Mouse (Mus musculus): ENCODE results near the gene Gm853. TPM values are rescaled to one million over a fixed set of nuclear protein-coding genes. Genes with fewer than 3 reads are reported as not detected.

Gene Gm853
- polyA plus RNA-seq, 2 experiments: not detected

GRCm38 (mm10) chr4:130173911-130174311 lies 48.3 kb downstream of the Gm853 start:
- peaks cover 10% of the 10 kb centered on the region for H3K27me3 ChIP-seq (ENCODE audit: control insufficient read depth, insufficient read depth, low read length)
- peak overlapping the region; percentile 72 for H3K9ac ChIP-seq (replicated peaks)
- TF ChIP-seq CTCF (IDR thresholded peaks at IDR 0.05; ENCODE audit: low read depth): no peak
- peak overlapping the region; percentile 60 to 66 for H3K4me3 ChIP-seq (ENCODE audit: insufficient read depth in 1 of 2, low read depth in 2 of 2, low read length in 2 of 2)
- peak overlapping the region; percentile 58 for H3K27ac ChIP-seq
- DNase-seq (ENCODE audit: low read depth in 3 of 3, low spot score in 3 of 3) (no peak), ATAC-seq (ENCODE audit: insufficient read depth) (peak; percentile 50)
- H3K9me3 ChIP-seq (ENCODE audit: control insufficient read depth, low read length): no peaks in the 10 kb centered on the region
- peak overlapping the region; percentile 63 for H3K4me2 ChIP-seq (ENCODE audit: low read depth)
- no peaks in the 10 kb centered on the region for H3K36me3 ChIP-seq (replicated peaks; ENCODE audit: control insufficient read depth, insufficient read depth, low read depth)
- H3K4me1 ChIP-seq (replicated peaks; ENCODE audit: control insufficient read depth in 2 of 2, insufficient read depth in 2 of 2, low read length in 1 of 2): peaks cover 10 to 24% of the 10 kb centered on the region in 2 experiments
- WGBS (ENCODE audit: insufficient replicate concordance): 50% methylated on average over 19 of the region's 19 CpGs

DNA sequence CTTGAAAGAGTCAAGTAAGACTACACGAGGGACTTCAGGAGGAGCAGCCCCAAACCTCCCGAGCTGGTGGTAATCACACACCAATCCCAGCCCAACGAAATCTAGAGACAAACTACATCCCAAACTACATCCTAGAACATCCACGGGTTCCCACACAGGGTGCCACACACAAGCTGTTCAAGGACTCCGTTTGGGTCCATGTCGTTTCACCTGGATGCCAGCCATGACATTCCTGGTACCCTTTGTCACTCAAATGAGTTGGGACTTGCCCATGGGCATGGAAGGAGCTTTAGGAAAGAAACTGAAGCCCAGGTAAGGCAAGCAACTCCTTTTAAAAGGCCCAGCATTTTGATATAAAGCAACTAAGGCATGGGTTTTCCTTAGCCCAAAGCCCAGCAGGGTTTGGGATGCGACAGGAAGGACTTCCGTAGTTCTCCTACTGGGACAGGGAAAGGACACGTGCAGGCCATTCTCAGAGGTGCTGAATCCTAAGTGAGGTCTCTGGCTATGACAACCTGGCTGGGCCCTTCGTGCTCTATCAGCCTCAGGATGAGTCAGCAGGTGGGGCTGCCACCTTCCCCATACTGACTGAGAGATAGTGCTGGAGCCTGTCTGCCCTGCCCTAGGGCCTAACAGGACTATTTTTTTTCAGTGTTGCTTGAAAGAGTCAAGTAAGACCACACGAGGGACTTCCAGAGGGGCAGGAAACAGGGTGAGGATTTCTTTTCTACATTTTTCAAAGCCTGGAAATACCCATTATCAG lies 49.0 kb downstream of the Gm853 start:
- peak; percentile 83 for ATAC-seq (ENCODE audit: insufficient read depth)
- H3K4me1 ChIP-seq (replicated peaks; ENCODE audit: control insufficient read depth in 2 of 2, insufficient read depth in 2 of 2, low read length in 1 of 2): peaks cover 10 to 24% of the 10 kb centered on the region in 2 experiments

DNA sequence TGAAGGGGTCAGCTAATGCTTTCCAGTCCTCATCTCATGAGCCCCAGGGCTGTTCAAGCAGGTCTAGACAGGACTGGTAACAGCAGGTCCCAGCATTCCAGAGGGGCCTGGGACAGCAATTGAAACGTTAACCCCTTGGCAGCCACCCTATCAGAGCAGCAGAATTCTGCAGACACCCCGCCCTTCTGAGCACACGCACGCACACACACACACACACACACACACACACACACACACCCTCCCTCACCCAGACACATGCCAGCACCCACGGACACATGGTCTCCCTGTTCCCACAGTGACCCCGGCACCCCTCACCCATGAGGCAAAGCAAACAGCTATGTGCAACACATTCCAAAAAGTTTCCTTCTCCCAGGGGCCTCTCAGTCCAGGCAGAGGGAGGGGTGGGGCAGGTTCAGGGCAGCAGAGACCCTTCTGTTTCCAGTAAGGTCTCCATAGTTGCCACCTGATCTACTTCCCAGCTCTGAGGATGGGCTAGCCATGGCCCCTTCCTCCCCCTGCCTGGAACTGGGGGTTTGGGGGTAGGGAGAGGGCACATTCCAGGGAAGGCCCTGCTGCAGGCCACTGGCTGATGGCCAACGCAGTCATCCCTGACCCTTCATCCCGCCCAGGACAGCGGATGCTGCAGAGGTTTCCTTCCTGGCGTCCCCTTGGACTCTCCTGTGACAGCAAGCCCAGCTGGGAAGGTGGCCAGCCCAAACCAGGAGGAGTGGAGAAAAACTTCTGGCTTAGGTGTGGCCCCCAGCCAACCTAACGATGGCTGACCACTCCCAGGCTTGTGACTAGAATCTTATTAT lies 50.0 kb downstream of the Gm853 start:
- Histone ChIP-seq H3K4me2 (ENCODE audit: low read depth) (peak overlapping the region; percentile 63), H3K9ac (replicated peaks) (peak overlapping the region; percentile 14; the same call in 1 of the 2 replicates), H3K27me3 (ENCODE audit: control insufficient read depth, insufficient read depth, low read length) (peaks cover 10% of the 10 kb centered on the region), H3K4me1 (replicated peaks; ENCODE audit: control insufficient read depth in 2 of 2, insufficient read depth in 2 of 2, low read length in 1 of 2) (peaks cover 10 to 24% of the 10 kb centered on the region in 2 experiments), H3K9me3 (ENCODE audit: control insufficient read depth, low read length) (no peaks in the 10 kb centered on the region), H3K27ac (no peak overlapping the region), H3K36me3 (replicated peaks; ENCODE audit: control insufficient read depth, insufficient read depth, low read depth) (no peaks in the 10 kb centered on the region), H3K4me3 (ENCODE audit: insufficient read depth in 1 of 2, low read depth in 2 of 2, low read length in 2 of 2) (peak overlapping the region in 1 of 2 experiments; percentile 60; a peak in 2 of 4 replicates)
- DNase-seq (ENCODE audit: low read depth in 3 of 3, low spot score in 3 of 3) (no peak), ATAC-seq (ENCODE audit: insufficient read depth) (no peak)
- 61% methylated on average over 11 of the region's 11 CpGs for WGBS (ENCODE audit: insufficient replicate concordance)
- no peak for TF ChIP-seq EP300 (IDR thresholded peaks at IDR 0.05; ENCODE audit: low read depth)

More for the DNA sequence above, 49.0 kb downstream of the Gm853 start:
- peak overlapping the region; percentile 58 for H3K27ac ChIP-seq
- TF ChIP-seq EP300 (IDR thresholded peaks at IDR 0.05; ENCODE audit: low read depth) (no peak), CTCF (IDR thresholded peaks at IDR 0.05; ENCODE audit: low read depth) (no peak)
- peak; percentile 57 to 63 (median 60) for DNase-seq (ENCODE audit: low read depth in 3 of 3, low spot score in 3 of 3)
- H3K9me3 ChIP-seq (ENCODE audit: control insufficient read depth, low read length): no peaks in the 10 kb centered on the region
- peak overlapping the region; percentile 72 for H3K9ac ChIP-seq (replicated peaks)
- H3K4me2 ChIP-seq (ENCODE audit: low read depth): peak overlapping the region; percentile 63
- H3K4me3 ChIP-seq (ENCODE audit: insufficient read depth in 1 of 2, low read depth in 2 of 2, low read length in 2 of 2): peak overlapping the region; percentile 60 to 66
- peaks cover 10% of the 10 kb centered on the region for H3K27me3 ChIP-seq (ENCODE audit: control insufficient read depth, insufficient read depth, low read length)
- H3K36me3 ChIP-seq (replicated peaks; ENCODE audit: control insufficient read depth, insufficient read depth, low read depth): no peaks in the 10 kb centered on the region
- 50% methylated on average over 11 of the region's 11 CpGs for WGBS (ENCODE audit: insufficient replicate concordance)

DNA sequence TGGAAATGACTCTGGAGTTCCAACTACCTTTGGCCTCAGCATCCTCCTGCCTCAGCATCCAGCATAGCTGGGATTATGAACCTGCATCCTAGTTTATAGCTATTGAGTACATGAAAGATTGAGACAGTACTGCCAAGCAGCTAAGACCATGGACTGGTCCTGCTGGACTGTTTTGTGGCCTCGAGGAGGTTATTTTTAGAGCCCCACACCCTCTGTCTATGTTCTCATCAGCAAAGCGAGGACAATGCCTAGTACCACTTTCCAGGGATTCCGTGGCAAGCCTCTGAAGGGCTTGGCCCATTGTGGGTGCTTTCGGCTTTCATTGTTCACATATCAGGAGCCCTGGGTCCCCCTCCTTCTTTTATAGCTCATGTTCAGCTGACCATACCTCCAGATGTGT lies 51.8 kb downstream of the Gm853 start:
- H3K9me3 ChIP-seq (ENCODE audit: control insufficient read depth, low read length): no peaks in the 10 kb centered on the region
- H3K27ac ChIP-seq: no peak overlapping the region
- no peak overlapping the region for H3K9ac ChIP-seq (replicated peaks)
- no peak for DNase-seq (ENCODE audit: low read depth in 3 of 3, low spot score in 3 of 3)
- TF ChIP-seq CTCF (IDR thresholded peaks at IDR 0.05; ENCODE audit: low read depth): no peak
- TF ChIP-seq EP300 (IDR thresholded peaks at IDR 0.05; ENCODE audit: low read depth): no peak
- H3K4me3 ChIP-seq (ENCODE audit: insufficient read depth in 1 of 2, low read depth in 2 of 2, low read length in 2 of 2): no peak overlapping the region
- H3K4me2 ChIP-seq (ENCODE audit: low read depth): no peak overlapping the region
- H3K36me3 ChIP-seq (replicated peaks; ENCODE audit: control insufficient read depth, insufficient read depth, low read depth): 0 out of 2 replicates have a peak, but pooled peaks cover 4% of the 10 kb centered on the region
- peaks cover 10 to 22% of the 10 kb centered on the region in 2 experiments for H3K4me1 ChIP-seq (replicated peaks; ENCODE audit: control insufficient read depth in 2 of 2, insufficient read depth in 2 of 2, low read length in 1 of 2)
- 54% methylated on average over 4 of the region's 4 CpGs for WGBS (ENCODE audit: insufficient replicate concordance)
- ATAC-seq (ENCODE audit: insufficient read depth): no peak
- peaks cover 4% of the 10 kb centered on the region for H3K27me3 ChIP-seq (ENCODE audit: control insufficient read depth, insufficient read depth, low read length)

Measured in liver, embryonic 14.5 days (tissue).